Mouse (Mus musculus) kidney, adult 9 months (tissue): ENCODE results near the gene Cdh13.
A peak's percentile ranks its signal among the peaks of the same experiment; 100 is the strongest.

Experiments used
- DNase-seq: peaks from one replicate; pipeline ENCODE4 v3.0.0; 2022

Cdh13 gene

DNA sequence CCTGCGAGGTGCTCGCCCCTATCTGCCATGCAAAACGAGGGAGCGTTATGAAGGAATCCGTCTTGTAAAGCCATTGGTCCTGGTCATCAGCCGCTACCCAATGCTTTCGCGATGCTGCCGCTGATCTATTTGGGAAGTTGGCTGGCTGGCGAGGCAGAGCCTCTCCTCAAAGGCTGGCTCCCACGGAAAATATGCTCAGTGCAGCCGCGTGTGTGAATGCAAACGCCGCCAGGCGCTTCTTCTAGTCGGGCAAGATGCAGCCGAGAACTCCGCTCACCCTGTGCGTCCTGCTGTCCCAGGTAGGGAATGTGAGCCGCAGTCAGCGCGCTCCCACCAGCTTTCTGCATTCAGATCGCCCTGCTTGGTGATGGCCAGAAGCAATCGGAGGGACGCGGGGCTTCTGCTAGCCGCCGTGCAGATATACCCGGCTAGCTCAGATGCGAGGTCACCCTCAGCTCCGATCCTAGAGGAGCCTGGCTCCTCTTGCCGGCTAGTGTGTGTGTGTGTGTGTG, at the start of gene Cdh13:
Gene Cdh13 (plus strand): TSS at position 134 of the 512 bp plus-strand sequence.
- no peak for DNase-seq

GRCm38 (mm10) chr8:118235626-118236025, 47.9 kb upstream of the Cdh13 start:
- DNase-seq: no peak

- DNase-seq: no peak
Measured at GRCm38 (mm10) chr8:118237150-118237620, 46.3 kb upstream of the Cdh13 start.

- DNase-seq: no peak
Measured at GRCm38 (mm10) chr8:118238156-118238555, 45.4 kb upstream of the Cdh13 start.

DNA sequence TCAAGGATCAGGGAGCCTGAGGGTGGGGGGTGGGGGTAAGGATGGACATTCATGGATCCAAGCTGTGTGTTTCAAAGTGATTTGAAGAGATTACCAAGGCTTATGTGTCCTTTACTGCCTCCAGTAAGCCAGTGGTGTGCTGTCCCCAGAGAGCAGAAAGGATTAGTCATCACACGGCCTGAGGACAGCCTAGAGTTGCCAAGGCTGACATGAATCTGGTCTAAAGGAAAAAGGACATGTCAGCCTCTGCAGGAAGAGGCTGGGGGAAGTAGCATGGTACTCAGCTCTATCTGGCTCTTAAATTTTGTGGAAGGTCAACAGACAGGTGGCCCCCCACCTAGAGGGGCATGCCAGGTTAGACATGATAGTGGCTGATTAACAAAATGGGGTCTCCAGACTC, 44.3 kb upstream of the Cdh13 start:
- DNase-seq: no peak

DNA sequence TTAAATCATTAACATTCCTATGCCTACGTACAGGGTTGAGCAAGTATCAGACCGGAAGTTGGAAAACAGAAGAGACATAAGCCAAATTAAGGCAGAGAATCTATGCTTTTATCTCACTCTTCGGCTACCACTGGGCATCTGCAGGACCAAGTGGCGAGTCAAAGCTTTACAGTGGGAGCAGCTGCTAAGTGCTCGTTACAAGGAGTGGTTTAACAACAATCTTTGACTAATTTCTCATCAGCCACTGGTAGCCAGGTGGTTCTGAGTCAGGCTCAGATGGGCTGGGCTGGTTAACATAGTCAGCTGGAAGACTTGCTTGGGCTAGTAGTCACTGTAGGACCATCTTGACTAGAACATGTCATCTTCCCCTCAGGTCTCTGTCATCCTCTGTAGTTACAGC, 34.2 kb upstream of the Cdh13 start:
- DNase-seq: no peak

GRCm38 (mm10) chr8:118249923-118250322, 33.6 kb upstream of the Cdh13 start:
- no peak for DNase-seq

DNA sequence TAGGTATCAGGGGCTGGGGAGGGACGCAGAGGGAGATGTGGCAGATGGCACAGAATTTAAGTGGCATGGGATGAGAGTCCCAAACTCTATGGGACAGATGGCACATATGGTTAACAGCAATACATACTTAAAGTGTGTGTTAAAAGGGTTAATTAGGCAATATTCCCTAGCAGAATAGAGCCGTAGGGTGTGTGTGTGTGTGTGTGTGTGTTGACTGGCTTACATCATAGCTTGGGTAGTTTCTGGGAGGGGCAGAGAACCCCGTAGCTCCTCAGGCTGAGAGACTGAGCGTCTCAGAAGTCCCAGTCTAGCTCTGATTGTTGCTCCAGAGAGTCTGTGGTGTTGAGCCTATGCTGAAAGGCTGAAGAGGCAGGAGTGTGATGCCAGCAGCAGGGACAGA, 20.4 kb upstream of the Cdh13 start:
- no peak for DNase-seq

- DNase-seq: peak; percentile 43
Measured at GRCm38 (mm10) chr8:118270751-118271402, 12.7 kb upstream of the Cdh13 start.

GRCm38 (mm10) chr8:118272493-118272892, 11.0 kb upstream of the Cdh13 start:
- DNase-seq: no peak

DNA sequence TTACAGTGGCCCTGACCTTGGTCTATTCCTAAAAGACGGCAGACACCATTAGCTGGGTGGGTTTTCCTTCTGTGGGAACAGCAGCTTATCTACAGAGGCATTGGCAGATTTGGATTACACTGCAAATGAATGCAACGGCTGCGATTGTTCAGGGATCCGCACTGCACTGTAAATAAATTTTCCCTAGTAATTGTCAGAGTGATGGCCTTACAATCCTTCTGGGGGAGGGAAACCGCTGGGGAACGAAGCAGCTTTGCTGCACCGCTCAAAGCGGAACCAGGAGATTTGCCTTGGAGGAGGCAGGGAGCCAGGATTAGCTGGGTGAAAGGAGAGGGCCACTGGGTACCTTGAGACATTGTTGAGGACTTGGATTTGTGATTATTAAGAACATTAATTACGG, 9.3 kb upstream of the Cdh13 start:
- no peak for DNase-seq

- DNase-seq: peak; percentile 66
Measured at GRCm38 (mm10) chr8:118274688-118275087, 8.8 kb upstream of the Cdh13 start.

- DNase-seq: no peak
Measured at GRCm38 (mm10) chr8:118284112-118285029, 838 bp downstream of the Cdh13 start.

DNA sequence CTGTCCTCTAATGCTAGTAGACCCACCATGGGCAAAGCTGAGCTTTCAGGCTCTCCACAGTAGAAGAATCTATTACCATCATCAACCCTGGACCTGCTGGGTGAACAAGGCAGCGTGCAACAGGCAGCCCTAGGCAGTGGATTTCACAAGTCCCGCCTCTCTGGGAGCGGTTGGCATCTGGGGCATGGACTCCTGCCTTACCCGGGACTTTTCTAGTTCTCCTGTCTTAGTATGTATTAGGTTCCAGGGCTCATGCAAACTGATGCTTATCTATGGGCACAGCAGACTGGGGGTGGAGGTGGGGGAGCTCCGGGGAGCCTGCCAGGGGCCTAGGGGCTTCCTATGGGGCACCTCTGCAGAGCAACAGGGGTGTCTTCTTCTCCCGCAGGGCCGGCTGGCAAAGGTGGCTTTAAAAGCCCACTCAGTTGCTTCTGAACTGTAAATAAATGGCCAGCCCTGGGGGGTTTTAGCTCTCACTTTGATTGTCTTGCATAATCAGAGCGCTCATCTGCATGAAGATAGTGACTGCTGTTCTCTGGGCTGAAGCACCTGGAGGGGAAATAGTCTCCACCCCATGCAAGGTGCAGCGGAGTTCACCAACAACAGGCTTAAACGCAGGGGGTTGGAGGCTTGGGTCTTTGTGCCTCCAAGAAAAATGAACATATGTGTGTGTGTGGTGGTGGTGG, 2.2 kb downstream of the Cdh13 start:
- no peak for DNase-seq

DNA sequence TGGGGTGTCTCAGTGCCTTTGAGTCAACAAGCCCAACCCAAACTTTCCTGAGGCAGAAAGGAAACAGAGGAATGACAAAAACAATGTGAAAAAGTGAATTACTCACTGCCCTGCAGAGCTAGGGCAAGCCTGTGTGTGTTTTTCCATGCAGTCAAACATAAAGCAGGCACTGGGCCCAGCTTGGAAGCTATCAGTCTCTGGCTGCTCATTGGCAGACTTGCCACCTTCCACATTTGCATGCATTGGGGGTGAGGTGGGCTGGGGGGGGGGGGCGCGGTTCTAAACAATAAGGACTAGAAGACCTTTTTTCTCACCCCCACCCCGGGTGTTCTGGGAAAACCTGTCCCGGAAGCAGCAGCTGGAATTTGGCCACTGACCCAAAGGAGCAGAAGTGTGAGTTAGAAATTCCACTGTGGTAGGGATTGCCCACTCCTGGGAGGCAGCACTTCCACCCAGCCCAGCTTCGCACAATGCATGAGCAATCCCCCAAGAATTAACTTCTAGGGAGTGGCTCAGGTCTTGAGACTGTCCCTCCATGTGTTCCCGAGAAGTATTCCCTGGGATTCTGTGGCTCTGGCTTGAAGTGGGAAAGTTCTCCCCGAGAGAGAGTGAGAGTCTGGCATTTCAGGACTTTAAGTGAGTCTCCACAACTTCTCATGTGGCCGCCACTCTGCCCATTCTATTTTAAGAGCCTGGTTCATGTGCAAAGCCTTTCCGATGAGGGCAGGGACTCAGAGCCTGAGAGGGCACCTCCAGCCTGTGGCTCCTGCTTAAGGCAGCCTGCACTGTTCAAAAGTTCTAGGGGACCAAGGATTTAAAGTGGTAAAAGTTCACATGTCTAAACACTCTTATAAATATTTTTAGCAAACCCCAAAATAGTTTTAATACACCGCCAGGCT, 3.0 kb downstream of the Cdh13 start:
- DNase-seq: no peak

GRCm38 (mm10) chr8:118287496-118287895, 4.0 kb downstream of the Cdh13 start:
- DNase-seq: peak; percentile 16

GRCm38 (mm10) chr8:118288259-118288952, 4.9 kb downstream of the Cdh13 start:
- DNase-seq: no peak

DNA sequence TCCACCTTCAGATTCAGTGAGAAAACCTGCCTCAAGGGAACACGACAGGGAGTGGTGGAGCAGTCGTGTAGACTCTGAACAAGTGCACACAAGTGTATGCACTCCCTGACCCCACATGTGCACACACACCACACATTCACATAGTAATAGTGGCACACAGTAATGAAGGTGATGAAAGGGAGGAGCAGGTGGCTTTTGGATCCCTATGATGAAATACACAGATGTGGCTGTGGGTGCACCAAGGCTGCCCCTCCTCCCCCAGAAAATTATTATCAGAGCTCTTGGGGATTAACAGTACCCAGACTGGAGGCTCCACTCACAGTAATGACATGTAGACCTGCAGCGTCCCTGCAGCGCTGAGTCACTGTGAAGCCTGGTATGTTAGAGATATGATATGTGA, 5.6 kb downstream of the Cdh13 start:
- DNase-seq: no peak

- DNase-seq: no peak
Measured at GRCm38 (mm10) chr8:118289525-118289924, 6.0 kb downstream of the Cdh13 start.

DNA sequence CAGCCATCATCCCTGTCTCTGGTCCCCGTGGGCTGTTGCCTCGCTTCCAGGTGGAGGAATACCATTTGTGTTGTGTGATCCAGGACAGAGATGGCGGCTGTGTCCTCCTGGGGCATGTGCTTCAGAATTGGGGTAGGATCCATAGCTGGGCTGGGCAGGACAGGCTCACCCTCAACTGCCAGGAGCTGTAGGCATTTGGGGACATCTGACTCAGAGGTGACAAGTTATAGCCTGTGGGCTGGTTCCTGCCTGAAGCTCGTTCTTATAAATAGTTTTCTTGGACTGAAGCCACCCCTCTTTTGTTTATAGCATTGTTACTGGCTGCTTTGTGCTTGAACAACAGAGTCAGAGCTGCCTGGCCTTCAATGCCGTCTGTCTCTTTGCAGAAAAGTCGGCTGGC, 6.7 kb downstream of the Cdh13 start:
- DNase-seq: no peak

GRCm38 (mm10) chr8:118296477-118296876, 12.9 kb downstream of the Cdh13 start:
- no peak for DNase-seq

DNA sequence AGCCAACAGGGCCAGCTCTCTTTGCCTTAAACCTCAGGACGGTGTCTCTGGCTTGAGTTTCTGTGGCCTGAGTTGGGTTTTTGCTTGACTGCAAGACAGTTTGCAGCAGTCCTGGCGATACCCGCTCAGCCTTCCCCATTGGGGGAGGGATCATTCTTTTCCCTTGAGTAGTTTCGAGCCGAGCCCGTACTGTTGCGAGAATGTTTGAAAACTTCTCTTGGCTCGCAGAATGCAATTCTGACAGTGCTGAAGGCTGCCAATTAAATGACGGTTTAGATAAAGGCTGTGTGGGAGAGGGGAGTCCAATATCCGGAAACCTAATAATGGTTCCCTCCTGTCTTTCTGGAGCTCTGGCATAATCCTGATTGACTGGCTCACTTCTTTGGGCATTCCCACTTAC, 23.4 kb downstream of the Cdh13 start:
- no peak for DNase-seq
